Mouse (Mus musculus): ENCODE results near the gene Ogfrl1.

The Ogfrl1 gene

GRCm38 (mm10) chr1:23345633-23346032 lies 51.9 kb downstream of the Ogfrl1 start:
- no peak for DNase-seq

- DNase-seq, result no peak
Observed at GRCm38 (mm10) chr1:23342864-23343263, 54.7 kb downstream of the Ogfrl1 start.

- DNase-seq, result no peak
Observed at GRCm38 (mm10) chr1:23342224-23342623, 55.3 kb downstream of the Ogfrl1 start.

GRCm38 (mm10) chr1:23335726-23336363 lies 61.7 kb downstream of the Ogfrl1 start:
- no peak for DNase-seq

- no peak for DNase-seq
Observed at GRCm38 (mm10) chr1:23335050-23335449, 62.5 kb downstream of the Ogfrl1 start.

- DNase-seq, result no peak
Observed at GRCm38 (mm10) chr1:23332192-23332591, 65.4 kb downstream of the Ogfrl1 start.

GRCm38 (mm10) chr1:23325160-23325559 lies 72.4 kb downstream of the Ogfrl1 start:
- no peak for DNase-seq

- DNase-seq, result no peak
Observed at GRCm38 (mm10) chr1:23324226-23324625, 73.3 kb downstream of the Ogfrl1 start.

- DNase-seq, result no peak
Observed at GRCm38 (mm10) chr1:23323286-23323685, 74.3 kb downstream of the Ogfrl1 start.

- no peak for DNase-seq
Observed at GRCm38 (mm10) chr1:23322208-23322607, 75.4 kb downstream of the Ogfrl1 start.

GRCm38 (mm10) chr1:23321331-23321851 lies 76.2 kb downstream of the Ogfrl1 start:
- DNase-seq, result peak; percentile 4 to 26

GRCm38 (mm10) chr1:23320591-23321195 lies 76.9 kb downstream of the Ogfrl1 start:
- DNase-seq, result no peak

Data from thymus, postnatal 36 days (tissue).